Mouse (Mus musculus) embryonic facial prominence, embryonic 11.5 days (tissue): Measurements from ENCODE around the gene Wwox. TPM values are rescaled to one million over a fixed set of nuclear protein-coding genes. Genes with fewer than 3 reads are reported as not detected.

ENCODE experiments used
- ATAC-seq: fragments of 200-750 bp; cut with Nextera tagmentation; replicated peaks from 2 replicates; pipeline ENCODE4 v1.8.0; 2017; ENCODE audit warnings: low read depth; ENCODE audit not compliant: insufficient number of reproducible peaks, low FRiP score, low TSS enrichment
- DNase-seq: peaks from one replicate; pipeline ENCODE4 v3.0.0-alpha.2; 2015; ENCODE audit warnings: low spot score
- H3K27ac ChIP-seq: fragments of 300-500 bp; sonication (generic); replicated peaks from 2 replicates; pipeline ENCODE4 v1.5.1; 2014; ENCODE audit warnings: mild to moderate bottlenecking, low read depth, low read length, control low read depth
- H3K27me3 ChIP-seq: fragments of 300-500 bp; sonication (generic); 2 replicates; pipeline ENCODE4 v1.6.1; 2014; ENCODE audit warnings: mild to moderate bottlenecking, low read length, moderate library complexity, mixed read lengths; ENCODE audit not compliant: control insufficient read depth, insufficient read depth
- H3K36me3 ChIP-seq: fragments of 300-500 bp; sonication (generic); replicated peaks from 2 replicates; pipeline ENCODE4 v1.6.1; 2014; ENCODE audit warnings: low read depth, mild to moderate bottlenecking, low read length, moderate library complexity, mixed read lengths; ENCODE audit not compliant: control insufficient read depth, insufficient read depth
- H3K4me1 ChIP-seq: fragments of 300-500 bp; sonication (generic); 2 replicates; pipeline ENCODE4 v1.6.1; 2014; ENCODE audit warnings: low read length, mixed read lengths; ENCODE audit not compliant: control insufficient read depth, insufficient read depth
- H3K4me2 ChIP-seq: fragments of 300-500 bp; sonication (generic); 2 replicates; pipeline ENCODE4 v1.6.1; 2014; ENCODE audit warnings: low read depth, mild to moderate bottlenecking, control low read depth, low read length, moderate library complexity
- H3K4me3 ChIP-seq: fragments of 300-500 bp; sonication (generic); 2 replicates; pipeline ENCODE4 v1.5.1; 2014; ENCODE audit warnings: low read depth, low read length, control low read depth
- H3K9ac ChIP-seq: fragments of 300-500 bp; sonication (generic); replicated peaks from 2 replicates; pipeline ENCODE4 v1.6.1; 2014; ENCODE audit warnings: mild to moderate bottlenecking, control low read depth, low read length
- H3K9me3 ChIP-seq: fragments of 300-500 bp; sonication (generic); replicated peaks from 2 replicates; pipeline ENCODE4 v1.6.1; 2016; ENCODE audit warnings: mild to moderate bottlenecking, low read length, inconsistent platforms, mixed read lengths; ENCODE audit not compliant: control insufficient read depth
- WGBS: fragments of 180-500 bp; shearing (Covaris S2); extraction: QIAGEN DNeasy Blood & Tissue Kit; methylation state at CpG from one replicate; pipeline ENCODE4 v1.1.7; 2014; 5-methylcytosine and 5-hydroxymethylcytosine counted together
- polyA plus RNA-seq: library from polyadenylated mRNA; unstranded; fragments of >200 nt; fragmentation: Nextera tagmentation; extraction: Ambion mirVana; gene quantifications from 2 replicates; pipeline ENCODE4 v1.2.1, GENCODE M21; 2014

Gene Wwox
- polyA plus RNA-seq, 1 experiment from 2014 or later, result 7.2 TPM

- H3K4me3 ChIP-seq, result no peak overlapping the region
- H3K4me2 ChIP-seq, result no peak overlapping the region; the same call in 1 of the 2 replicates
- DNase-seq, result peak; percentile 42
- H3K4me1 ChIP-seq, result no peaks in the 10 kb centered on the region
- no peaks in the 10 kb centered on the region for H3K9me3 ChIP-seq
- WGBS, result 21% methylated on average over 9 of the region's 9 CpGs
- H3K27ac ChIP-seq, result no peak overlapping the region
- no peaks in the 10 kb centered on the region for H3K27me3 ChIP-seq
- no peak for ATAC-seq
- H3K9ac ChIP-seq, result no peak overlapping the region
- no peaks in the 10 kb centered on the region for H3K36me3 ChIP-seq
These were observed 570.7 kb downstream of the Wwox start for GRCm38 (mm10) chr8:115009897-115010768.

- no peaks in the 10 kb centered on the region for H3K9me3 ChIP-seq
- no peaks in the 10 kb centered on the region for H3K27me3 ChIP-seq
- H3K4me3 ChIP-seq, result no peak overlapping the region
- H3K36me3 ChIP-seq, result no peaks in the 10 kb centered on the region
- H3K9ac ChIP-seq, result no peak overlapping the region
- WGBS, result 27% methylated on average over 9 of the region's 9 CpGs
- no peak overlapping the region; the same call in 1 of the 2 replicates for H3K4me2 ChIP-seq
- no peak overlapping the region for H3K27ac ChIP-seq
- DNase-seq, result peak; percentile 23
- no peak for ATAC-seq
- no peaks in the 10 kb centered on the region for H3K4me1 ChIP-seq
These were observed 571.3 kb downstream of the Wwox start for GRCm38 (mm10) chr8:115010769-115011073.

GRCm38 (mm10) chr8:115019661-115020060 is 580.2 kb downstream of the Wwox start:
- DNase-seq, result no peak
- Histone ChIP-seq H3K4me1 (no peaks in the 10 kb centered on the region), H3K9me3 (no peaks in the 10 kb centered on the region), H3K27me3 (no peaks in the 10 kb centered on the region), H3K4me2 (no peak overlapping the region), H3K27ac (no peak overlapping the region), H3K9ac (no peak overlapping the region), H3K36me3 (no peaks in the 10 kb centered on the region), H3K4me3 (no peak overlapping the region)
- 72% methylated on average over 15 of the region's 15 CpGs for WGBS
- ATAC-seq, result no peak

GRCm38 (mm10) chr8:115021731-115022130 is 582.3 kb downstream of the Wwox start:
- Histone ChIP-seq H3K27me3 (no peaks in the 10 kb centered on the region), H3K4me2 (no peak overlapping the region), H3K4me3 (no peak overlapping the region), H3K27ac (no peak overlapping the region), H3K4me1 (no peaks in the 10 kb centered on the region), H3K9ac (no peak overlapping the region), H3K9me3 (no peaks in the 10 kb centered on the region), H3K36me3 (no peaks in the 10 kb centered on the region)
- no peak for DNase-seq
- 90% methylated on average over 8 of the region's 8 CpGs for WGBS
- no peak for ATAC-seq

- Histone ChIP-seq H3K9me3 (no peaks in the 10 kb centered on the region), H3K4me2 (no peak overlapping the region)
These were observed 584.6 kb downstream of the Wwox start for GRCm38 (mm10) chr8:115024062-115024461.

GRCm38 (mm10) chr8:115025390-115026098 is 586.1 kb downstream of the Wwox start:
- Histone ChIP-seq H3K4me3 (no peak overlapping the region), H3K9me3 (no peaks in the 10 kb centered on the region), H3K27me3 (no peaks in the 10 kb centered on the region), H3K36me3 (no peaks in the 10 kb centered on the region), H3K4me1 (no peaks in the 10 kb centered on the region), H3K4me2 (no peak overlapping the region), H3K27ac (no peak overlapping the region), H3K9ac (no peak overlapping the region)
- ATAC-seq (no peak), DNase-seq (no peak)
- 72% methylated on average over 10 of the region's 10 CpGs for WGBS

More at GRCm38 (mm10) chr8:115024062-115024461, 584.6 kb downstream of the Wwox start:
- H3K9ac ChIP-seq, result no peak overlapping the region
- no peaks in the 10 kb centered on the region for H3K27me3 ChIP-seq
- DNase-seq, result no peak
- H3K4me1 ChIP-seq, result no peaks in the 10 kb centered on the region
- WGBS, result 90% methylated on average over 4 of the region's 4 CpGs
- no peak overlapping the region for H3K27ac ChIP-seq
- no peaks in the 10 kb centered on the region for H3K36me3 ChIP-seq
- ATAC-seq, result no peak
- no peak overlapping the region for H3K4me3 ChIP-seq

- Histone ChIP-seq H3K9ac (no peak overlapping the region), H3K27me3 (no peaks in the 10 kb centered on the region), H3K9me3 (no peaks in the 10 kb centered on the region), H3K4me1 (no peaks in the 10 kb centered on the region), H3K4me3 (no peak overlapping the region), H3K27ac (no peak overlapping the region), H3K4me2 (no peak overlapping the region), H3K36me3 (no peaks in the 10 kb centered on the region)
- no peak for ATAC-seq
- no peak for DNase-seq
- WGBS, result 42% methylated on average over 7 of the region's 7 CpGs
These were observed 586.7 kb downstream of the Wwox start for GRCm38 (mm10) chr8:115026201-115026600.

- ATAC-seq (no peak), DNase-seq (no peak)
- Histone ChIP-seq H3K4me2 (no peak overlapping the region), H3K27me3 (no peaks in the 10 kb centered on the region), H3K4me3 (no peak overlapping the region), H3K4me1 (no peaks in the 10 kb centered on the region), H3K9me3 (no peaks in the 10 kb centered on the region), H3K36me3 (no peaks in the 10 kb centered on the region), H3K27ac (no peak overlapping the region), H3K9ac (no peak overlapping the region)
- 63% methylated on average over 1 of the region's 1 CpGs for WGBS
These were observed 593.7 kb downstream of the Wwox start for GRCm38 (mm10) chr8:115033194-115033593.
